Mouse (Mus musculus) cerebellum, adult 11-12 months (tissue): Measurements from ENCODE around the gene Fcrl1.

Experiments
- DNase-seq: peaks from one replicate; pipeline ENCODE4 v3.0.0; 2022

The Fcrl1 gene

GRCm38 (mm10) chr3:87411150-87411549 is 35.0 kb downstream of the Fcrl1 start:
- DNase-seq, result peak; percentile 22

DNA sequence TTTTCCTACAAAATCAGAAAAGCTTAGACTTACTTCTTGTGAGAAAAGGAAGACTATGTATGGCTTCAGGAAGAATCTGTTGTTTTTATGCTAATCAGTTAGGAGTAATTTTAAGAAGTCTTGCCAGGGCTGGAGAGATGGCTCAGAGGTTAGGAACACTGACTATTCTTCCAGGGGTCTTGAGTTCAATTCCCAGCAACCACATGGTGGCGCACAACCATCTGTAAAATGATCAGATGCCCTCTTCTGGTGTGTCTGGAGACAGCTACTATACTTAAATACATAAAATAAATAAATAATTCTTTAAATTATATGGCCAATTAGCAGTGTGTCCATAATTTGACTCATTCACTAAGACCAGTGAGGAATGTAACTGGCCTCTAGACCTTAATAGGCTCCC is 44.5 kb downstream of the Fcrl1 start:
- DNase-seq, result no peak

GRCm38 (mm10) chr3:87422386-87422910 is 46.3 kb downstream of the Fcrl1 start:
- peak; percentile 12 for DNase-seq

DNA sequence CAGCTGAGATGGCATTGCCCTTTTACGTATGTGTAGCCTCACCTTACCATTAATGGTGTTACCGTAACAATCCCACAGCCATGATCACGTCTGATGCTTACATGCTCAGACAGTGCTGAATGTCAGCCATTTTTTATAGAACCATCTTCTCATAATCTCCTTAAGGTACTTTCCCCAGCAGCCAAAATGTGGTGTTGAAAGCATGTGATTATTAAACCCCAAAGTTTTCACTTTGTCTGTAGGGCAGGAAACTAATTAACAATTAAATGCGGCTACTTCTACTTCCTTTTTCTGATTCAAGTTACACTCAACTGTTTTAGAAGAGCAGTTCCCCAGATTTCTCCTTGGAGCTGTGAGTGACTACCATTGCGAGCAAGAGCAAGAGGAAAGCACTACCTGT is 59.3 kb downstream of the Fcrl1 start, which contains the start of gene Fcrl5:
Gene Fcrl5, plus strand, starts transcription at position 295 of the 400 bp plus-strand sequence.
- DNase-seq, result no peak

GRCm38 (mm10) chr3:87440586-87440985 is 64.4 kb downstream of the Fcrl1 start:
- no peak for DNase-seq

DNA sequence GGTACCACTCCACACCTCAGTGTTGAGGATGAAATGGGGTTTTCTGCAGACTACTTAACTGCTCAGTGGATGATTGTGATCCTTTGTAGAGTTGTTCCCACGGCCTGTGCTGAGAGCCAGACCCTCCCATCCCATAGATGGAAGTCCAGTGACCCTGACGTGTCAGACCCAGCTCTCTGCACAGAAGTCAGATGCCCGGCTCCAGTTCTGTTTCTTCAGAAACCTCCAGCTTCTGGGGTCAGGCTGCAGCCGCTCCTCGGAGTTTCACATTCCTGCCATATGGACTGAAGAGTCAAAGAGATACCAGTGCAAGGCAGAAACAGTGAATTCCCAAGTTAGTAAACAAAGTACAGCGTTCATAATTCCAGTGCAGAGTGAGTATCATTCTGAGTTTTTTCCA is 67.8 kb downstream of the Fcrl1 start:
- no peak for DNase-seq
